8 mouse cellular contexts compared by ENCODE assay signal in genomic region chr8:70041885-70042546, GRCm38 (mm10). TPM values are rescaled to one million over a fixed set of nuclear protein-coding genes. Genes with fewer than 3 reads are reported as not detected.
DNase-seq lines count a peak whose midpoint lies in the region; ATAC-seq and TF ChIP-seq lines count a peak whose summit lies in the region.

No protein-coding gene starts in this region.

- peak overlapping the region; percentile 99 for H3K9ac ChIP-seq in forebrain, postnatal 0 days
- H3K9ac ChIP-seq in kidney, embryonic 15.5 days = peak overlapping the region; percentile 87
- peak overlapping the region; percentile 88 for H3K9ac ChIP-seq in stomach, embryonic 14.5 days (replicated peaks; ENCODE audit: low read depth, low read length)

- peak; percentile 5; the same call in 1 of the 2 replicates for ATAC-seq in forebrain, postnatal 0 days
- peak; percentile 44 for ATAC-seq in kidney, embryonic 15.5 days (replicated peaks; ENCODE audit: low FRiP score)
- peak; percentile 24; the same call in 1 of the 2 replicates for ATAC-seq in stomach, embryonic 14.5 days (ENCODE audit: insufficient number of reproducible peaks, insufficient read depth, low FRiP score, low read depth)

- H3K4me2 ChIP-seq in forebrain, postnatal 0 days (ENCODE audit: low read depth) = peak overlapping the region; percentile 74
- peak overlapping the region; percentile 95 for H3K4me2 ChIP-seq in kidney, embryonic 15.5 days
- peak overlapping the region; percentile 96 for H3K4me2 ChIP-seq in stomach, embryonic 14.5 days (replicated peaks; ENCODE audit: low read depth, low read length)

- peak overlapping the region; percentile 90 for H3K27ac ChIP-seq in forebrain, postnatal 0 days (ENCODE audit: low read depth, low read length)
- peak overlapping the region; percentile 82 for H3K27ac ChIP-seq in kidney, embryonic 15.5 days
- no peak overlapping the region for H3K27ac ChIP-seq in stomach, embryonic 14.5 days (ENCODE audit: low read length)

- TF ChIP-seq CTCF in forebrain, postnatal 0 days (IDR thresholded peaks at IDR 0.05; ENCODE audit: low read depth) = no peak

- H3K9me3 ChIP-seq in forebrain, postnatal 0 days (ENCODE audit: low read length) = no peaks in the 10 kb centered on the region
- H3K9me3 ChIP-seq in kidney, embryonic 15.5 days (replicated peaks) = no peaks in the 10 kb centered on the region
- H3K9me3 ChIP-seq in stomach, embryonic 14.5 days (ENCODE audit: control insufficient read depth, low read depth, low read length) = no peaks in the 10 kb centered on the region

- peak overlapping the region; percentile 85 for H3K4me3 ChIP-seq in forebrain, postnatal 0 days (ENCODE audit: low read depth, low read length)
- H3K4me3 ChIP-seq in kidney, embryonic 15.5 days (replicated peaks) = peak overlapping the region; percentile 87
- H3K4me3 ChIP-seq in stomach, embryonic 14.5 days (ENCODE audit: low read depth, low read length) = peak overlapping the region; percentile 98

- DNase-seq in layer of hippocampus, adult 11-12 months (ENCODE audit: low spot score) = peak; percentile 9
- DNase-seq in layer of hippocampus, adult 18-20 months (ENCODE audit: low spot score in 2 of 2) = no peak
- DNase-seq in adrenal gland, postnatal 4 days (ENCODE audit: low spot score in 2 of 2) = peak; percentile 6 to 14
- DNase-seq in forebrain, postnatal 0 days = no peak
- peak; percentile 18 for DNase-seq in lung, postnatal 25 days (ENCODE audit: low spot score)
- no peak for DNase-seq in c-Kit-positive CD71-positive TER-119-positive erythroid progenitor cells, embryonic 14.5 days (ENCODE audit: low spot score)

- peaks cover 8% of the 10 kb centered on the region for H3K36me3 ChIP-seq in forebrain, postnatal 0 days (ENCODE audit: insufficient read depth)
- H3K36me3 ChIP-seq in kidney, embryonic 15.5 days = peaks cover 10% of the 10 kb centered on the region; the same call in 1 of the 2 replicates
- H3K36me3 ChIP-seq in stomach, embryonic 14.5 days (ENCODE audit: control insufficient read depth, insufficient read depth, low read length) = no peaks in the 10 kb centered on the region

- H3K4me1 ChIP-seq in forebrain, postnatal 0 days (ENCODE audit: insufficient read depth) = peaks cover 27% of the 10 kb centered on the region
- peaks cover 36% of the 10 kb centered on the region for H3K4me1 ChIP-seq in kidney, embryonic 15.5 days
- peaks cover 19% of the 10 kb centered on the region for H3K4me1 ChIP-seq in stomach, embryonic 14.5 days (ENCODE audit: control insufficient read depth, insufficient read depth, low read length)

- 4% methylated on average over 47 of the region's 47 CpGs for WGBS in forebrain, postnatal 0 days
- 1% methylated on average over 47 of the region's 47 CpGs for WGBS in kidney, embryonic 15.5 days
- WGBS in stomach, embryonic 14.5 days = 1% methylated on average over 47 of the region's 47 CpGs

- no peaks in the 10 kb centered on the region for H3K27me3 ChIP-seq in forebrain, postnatal 0 days (ENCODE audit: insufficient read depth, low read length)
- no peaks in the 10 kb centered on the region for H3K27me3 ChIP-seq in kidney, embryonic 15.5 days
- H3K27me3 ChIP-seq in stomach, embryonic 14.5 days (ENCODE audit: control insufficient read depth, insufficient read depth, low read length) = no peaks in the 10 kb centered on the region

RNA-seq across cellular contexts. Expression of gene Mau2, which starts 0.5 kb away (rescaled TPM):
- total RNA-seq in layer of hippocampus, adult 18-20 months (2021) = 10 to 100 TPM; 70.4 to 72.5 TPM
- total RNA-seq in adrenal gland, postnatal 4 days (2021) = 10 to 100 TPM; 76.6 to 80.2 TPM
- total RNA-seq in forebrain, postnatal 0 days (2014; rRNA removed) = 137 and 142 TPM in 2 replicates
- polyA plus RNA-seq in forebrain, postnatal 0 days (2015; fragmentation: Nextera tagmentation; extraction: Ambion mirVana) = 46.6 and 56.2 TPM in 2 replicates
- polyA plus RNA-seq in kidney, embryonic 15.5 days (2015; fragmentation: Nextera tagmentation; extraction: Ambion mirVana) = 51.7 and 55.7 TPM in 2 replicates
- polyA plus RNA-seq in stomach, embryonic 14.5 days (2014; fragmentation: Nextera tagmentation; extraction: Ambion mirVana) = 53.4 and 58.5 TPM in 2 replicates

RNA-seq across cellular contexts. Expression of gene Sugp1, which starts 0.6 kb away (rescaled TPM):
- 10 to 100 TPM; 48.3 to 51.7 TPM for total RNA-seq in layer of hippocampus, adult 18-20 months (2021)
- 10 to 100 TPM; 41.1 to 45.2 TPM for total RNA-seq in adrenal gland, postnatal 4 days (2021)
- 19.9 and 20.9 TPM in 2 replicates for total RNA-seq in forebrain, postnatal 0 days (2014; rRNA removed)
- 41.8 and 46.1 TPM in 2 replicates for polyA plus RNA-seq in forebrain, postnatal 0 days (2015; fragmentation: Nextera tagmentation; extraction: Ambion mirVana)
- polyA plus RNA-seq in kidney, embryonic 15.5 days (2015; fragmentation: Nextera tagmentation; extraction: Ambion mirVana) = 44.1 and 48.7 TPM in 2 replicates
- 35.3 and 40.1 TPM in 2 replicates for polyA plus RNA-seq in stomach, embryonic 14.5 days (2014; fragmentation: Nextera tagmentation; extraction: Ambion mirVana)

RNA-seq across cellular contexts. Expression of gene Tm6sf2, which starts 30.7 kb away (rescaled TPM):
- 1 to 10 TPM; 5.3 to 7.5 TPM for total RNA-seq in layer of hippocampus, adult 18-20 months (2021)
- total RNA-seq in adrenal gland, postnatal 4 days (2021) = 1 to 10 TPM in 1 of 2 experiments, under 1 TPM in 1; 0.53 to 4.8 TPM
- 0.92 and 3.0 TPM in 2 replicates for total RNA-seq in forebrain, postnatal 0 days (2014; rRNA removed)
- polyA plus RNA-seq in forebrain, postnatal 0 days (2015; fragmentation: Nextera tagmentation; extraction: Ambion mirVana) = 0.18 and 0.56 TPM in 2 replicates
- polyA plus RNA-seq in kidney, embryonic 15.5 days (2015; fragmentation: Nextera tagmentation; extraction: Ambion mirVana) = 1.0 TPM in 2 replicates
- 0.70 and 2.0 TPM in 2 replicates for polyA plus RNA-seq in stomach, embryonic 14.5 days (2014; fragmentation: Nextera tagmentation; extraction: Ambion mirVana)

RNA-seq across cellular contexts. Expression of gene Hapln4, which starts 41.2 kb away (rescaled TPM):
- 100 to 1,000 TPM in 1 of 2 experiments, 10 to 100 TPM in 1; 89.6 to 104 TPM for total RNA-seq in layer of hippocampus, adult 18-20 months (2021)
- under 1 TPM; 0.11 to 0.14 TPM for total RNA-seq in adrenal gland, postnatal 4 days (2021)
- 0.31 and 0.48 TPM in 2 replicates for total RNA-seq in forebrain, postnatal 0 days (2014; rRNA removed)
- polyA plus RNA-seq in forebrain, postnatal 0 days (2015; fragmentation: Nextera tagmentation; extraction: Ambion mirVana) = 0.53 and 0.71 TPM in 2 replicates
- 0.35 TPM in 1 of 2 replicates, not detected in the other for polyA plus RNA-seq in kidney, embryonic 15.5 days (2015; fragmentation: Nextera tagmentation; extraction: Ambion mirVana)
- polyA plus RNA-seq in stomach, embryonic 14.5 days (2014; fragmentation: Nextera tagmentation; extraction: Ambion mirVana) = not detected in 2 replicates

RNA-seq across cellular contexts. Expression of gene Gatad2a, which starts 45.8 kb away (rescaled TPM):
- total RNA-seq in layer of hippocampus, adult 18-20 months (2021) = 10 to 100 TPM; 32.5 to 37.3 TPM
- 100 to 1,000 TPM in 1 of 2 experiments, 10 to 100 TPM in 1; 91.5 to 106 TPM for total RNA-seq in adrenal gland, postnatal 4 days (2021)
- 22.9 and 27.8 TPM in 2 replicates for total RNA-seq in forebrain, postnatal 0 days (2014; rRNA removed)
- polyA plus RNA-seq in forebrain, postnatal 0 days (2015; fragmentation: Nextera tagmentation; extraction: Ambion mirVana) = 21.7 and 24.9 TPM in 2 replicates
- 40.0 and 42.2 TPM in 2 replicates for polyA plus RNA-seq in kidney, embryonic 15.5 days (2015; fragmentation: Nextera tagmentation; extraction: Ambion mirVana)
- polyA plus RNA-seq in stomach, embryonic 14.5 days (2014; fragmentation: Nextera tagmentation; extraction: Ambion mirVana) = 46.5 and 49.6 TPM in 2 replicates

Comparison
In these comparisons a context has a peak if more than half of its experiments do, and no peak if none do; other contexts are left out.
1. DNase-seq: peak in layer of hippocampus, adult 11-12 months (single experiment), adrenal gland, postnatal 4 days (2 of 2) and lung, postnatal 25 days (single experiment); none in layer of hippocampus, adult 18-20 months (0 of 2), forebrain, postnatal 0 days (single experiment) and c-Kit-positive CD71-positive TER-119-positive erythroid progenitor cells, embryonic 14.5 days (single experiment).
2. Peak in every context shown above with its lines, with median percentiles within 50 percentile points of each other: ATAC-seq, H3K4me2 ChIP-seq, H3K4me3 ChIP-seq and H3K9ac ChIP-seq.